ENCODE assay signal across 21 mouse cellular contexts in the genomic region with DNA sequence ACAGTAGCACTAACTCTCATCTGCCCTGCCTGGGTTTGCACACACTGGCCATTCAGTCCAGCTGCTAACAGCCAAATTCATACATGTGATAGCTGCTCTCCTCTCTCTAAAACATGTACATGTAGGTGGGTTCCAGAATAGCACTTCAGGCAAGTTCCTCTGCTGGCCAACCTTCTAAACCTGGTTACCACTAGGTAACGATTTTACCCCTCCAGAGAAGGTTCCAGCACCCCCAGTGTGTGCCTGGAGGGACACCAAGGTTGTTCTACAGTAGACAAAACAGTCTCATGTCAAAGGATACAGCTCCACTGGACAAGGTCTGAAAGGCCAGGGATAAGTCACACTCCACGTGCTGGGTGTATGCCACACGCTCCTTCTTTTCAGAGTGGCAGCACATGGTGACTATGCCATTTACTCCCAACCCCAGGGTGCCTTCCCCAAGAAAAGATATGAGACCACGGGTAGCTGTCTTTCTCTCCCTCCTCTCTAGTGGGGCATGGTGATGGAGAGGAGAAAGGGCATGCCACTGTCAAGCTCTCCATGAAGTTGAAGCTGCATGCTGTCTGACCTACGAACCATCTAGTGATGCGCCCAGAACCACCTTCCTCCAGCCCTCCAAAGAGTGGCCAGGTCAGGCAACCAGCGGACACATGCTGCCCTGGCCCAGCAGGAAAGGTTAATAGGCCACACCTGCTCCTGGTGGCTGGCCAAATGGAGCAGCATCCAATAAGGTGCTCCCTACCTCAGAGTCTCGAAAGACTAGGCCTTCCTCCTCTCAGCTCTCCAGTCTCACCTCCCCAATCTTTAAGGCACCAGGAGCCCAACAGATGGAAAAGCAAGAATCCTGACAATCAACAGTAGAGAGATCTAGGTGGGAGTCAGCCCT.
DNase-seq lines count a peak whose midpoint lies in the region; ATAC-seq and TF ChIP-seq lines count a peak whose summit lies in the region.
"Had no signal": no experiment of that assay in that cellular context is flagged by ENCODE, and none has a peak within 500 bp of the region (broad histone marks: within the 10 kb centered on the region; RNA-seq: fewer than 3 reads in every experiment).

No protein-coding gene starts in this region.

- WGBS in liver, postnatal 0 days (ENCODE audit: insufficient replicate concordance) = 77% methylated on average over 8 of the region's 8 CpGs
- WGBS in liver, embryonic 11.5 days = 82% methylated on average over 8 of the region's 8 CpGs
- WGBS in embryonic facial prominence, embryonic 10.5 days = 81% methylated on average over 8 of the region's 8 CpGs

- ATAC-seq in liver, postnatal 0 days = peak; percentile 54
- ATAC-seq in liver, embryonic 11.5 days (replicated peaks; ENCODE audit: low FRiP score) = no peak
- ATAC-seq: hindbrain, embryonic 16.5 days; intestine, postnatal 0 days; midbrain, embryonic 15.5 days had no signal

- no peaks in the 10 kb centered on the region for H3K9me3 ChIP-seq in liver, postnatal 0 days (ENCODE audit: low read length)
- no peaks in the 10 kb centered on the region for H3K9me3 ChIP-seq in liver, embryonic 11.5 days (ENCODE audit: control insufficient read depth, low read length)
- H3K9me3 ChIP-seq in embryonic facial prominence, embryonic 10.5 days = no peaks in the 10 kb centered on the region
- H3K9me3 ChIP-seq: heart, embryonic 10.5 days; liver, embryonic 13.5 days; lung, embryonic 15.5 days; midbrain, embryonic 15.5 days had no signal

- H3K4me3 ChIP-seq in gastrocnemius, adult 2 months = no peak overlapping the region; the same call in 1 of the 2 replicates
- no peak overlapping the region for H3K4me3 ChIP-seq in liver, postnatal 0 days (ENCODE audit: low read depth, low read length)
- no peak overlapping the region for H3K4me3 ChIP-seq in liver, embryonic 11.5 days (ENCODE audit: low read depth, low read length)
- no peak overlapping the region for H3K4me3 ChIP-seq in embryonic facial prominence, embryonic 10.5 days
- H3K4me3 ChIP-seq: heart, embryonic 10.5 days; liver, embryonic 13.5 days; lung, embryonic 15.5 days; midbrain, embryonic 15.5 days had no signal

- DNase-seq in gastrocnemius, adult 2 months = peak; percentile 69
- DNase-seq in gastrocnemius, adult 8-10 months (ENCODE audit: low spot score in 2 of 2) = no peak
- peak; percentile 58 for DNase-seq in kidney, adult 18-20 months
- DNase-seq in kidney, postnatal 4 days = no peak
- no peak for DNase-seq in liver, postnatal 0 days
- no peak for DNase-seq in liver, embryonic 11.5 days (ENCODE audit: low spot score)
- no peak for DNase-seq in embryonic facial prominence, embryonic 10.5 days (ENCODE audit: low spot score)
- DNase-seq in retina, postnatal 1 day = no peak
- DNase-seq: adrenal gland, postnatal 25 days; cerebellum, postnatal 36 days; gastrocnemius, postnatal 25 days; heart, postnatal 10 days; left cerebral cortex, postnatal 4 days; liver, embryonic 13.5 days; right cerebral cortex, adult 18-20 months had no signal

- no peak for TF ChIP-seq CTCF in gastrocnemius, adult 2 months (IDR thresholded peaks at IDR 0.05)
- TF ChIP-seq CTCF in liver, postnatal 0 days (IDR thresholded peaks at IDR 0.05; ENCODE audit: low read depth) = no peak

- peak overlapping the region; percentile 100 for H3K27ac ChIP-seq in gastrocnemius, adult 2 months
- no peak overlapping the region for H3K27ac ChIP-seq in liver, postnatal 0 days (ENCODE audit: low read depth)
- no peak overlapping the region for H3K27ac ChIP-seq in liver, embryonic 11.5 days (ENCODE audit: low read depth, low read length)
- H3K27ac ChIP-seq in embryonic facial prominence, embryonic 10.5 days (replicated peaks) = peak overlapping the region; percentile 5; the same call in 1 of the 2 replicates
- H3K27ac ChIP-seq: heart, embryonic 10.5 days; liver, embryonic 13.5 days; lung, embryonic 15.5 days had no signal

- H3K9ac ChIP-seq in liver, postnatal 0 days (replicated peaks) = no peak overlapping the region
- no peak overlapping the region for H3K9ac ChIP-seq in liver, embryonic 11.5 days (ENCODE audit: low read depth, low read length)
- H3K9ac ChIP-seq: liver, embryonic 13.5 days; lung, embryonic 15.5 days; midbrain, embryonic 15.5 days had no signal

- H3K4me1 ChIP-seq in liver, postnatal 0 days (ENCODE audit: insufficient read depth) = peaks cover 12% of the 10 kb centered on the region
- H3K4me1 ChIP-seq in liver, embryonic 11.5 days (replicated peaks; ENCODE audit: control insufficient read depth, insufficient read depth, low read length) = no peaks in the 10 kb centered on the region
- peaks cover 97% of the 10 kb centered on the region for H3K4me1 ChIP-seq in embryonic facial prominence, embryonic 10.5 days
- H3K4me1 ChIP-seq: liver, embryonic 13.5 days had no signal

- H3K27me3 ChIP-seq in liver, postnatal 0 days (ENCODE audit: insufficient read depth, low read length) = no peaks in the 10 kb centered on the region
- no peaks in the 10 kb centered on the region for H3K27me3 ChIP-seq in liver, embryonic 11.5 days (replicated peaks; ENCODE audit: control insufficient read depth, insufficient read depth, low read length)
- peaks cover 29% of the 10 kb centered on the region for H3K27me3 ChIP-seq in embryonic facial prominence, embryonic 10.5 days (replicated peaks; ENCODE audit: low read depth, poor library complexity, severe bottlenecking)
- H3K27me3 ChIP-seq: CH12.LX; liver, embryonic 13.5 days; midbrain, embryonic 15.5 days had no signal

- TF ChIP-seq EP300 in liver, postnatal 0 days (IDR thresholded peaks at IDR 0.05; ENCODE audit: low read depth) = no peak

- peaks cover 3% of the 10 kb centered on the region; the same call in 1 of the 2 replicates for H3K36me3 ChIP-seq in liver, postnatal 0 days (replicated peaks; ENCODE audit: insufficient read depth, low read length)
- H3K36me3 ChIP-seq in liver, embryonic 11.5 days (ENCODE audit: control insufficient read depth, insufficient read depth, low read length) = no peaks in the 10 kb centered on the region
- no peaks in the 10 kb centered on the region for H3K36me3 ChIP-seq in embryonic facial prominence, embryonic 10.5 days (replicated peaks)
- H3K36me3 ChIP-seq: heart, embryonic 10.5 days; liver, embryonic 13.5 days; lung, embryonic 15.5 days; midbrain, embryonic 15.5 days had no signal

- no peak overlapping the region for H3K4me2 ChIP-seq in liver, postnatal 0 days (ENCODE audit: low read depth, low read length)
- no peak overlapping the region for H3K4me2 ChIP-seq in liver, embryonic 11.5 days
- H3K4me2 ChIP-seq: liver, embryonic 13.5 days; lung, embryonic 15.5 days; midbrain, embryonic 15.5 days had no signal

- intact Hi-C loops in gastrocnemius, adult 2 months (cut with DNase I) = no loop called here

Comparison
In these comparisons a context has a peak if more than half of its experiments do, and no peak if none do; other contexts are left out.
1. DNase-seq: peak in gastrocnemius, adult 2 months (single experiment) and kidney, adult 18-20 months (single experiment); none in gastrocnemius, adult 8-10 months (0 of 2), kidney, postnatal 4 days (0 of 2), liver, postnatal 0 days (single experiment), liver, embryonic 11.5 days (single experiment), embryonic facial prominence, embryonic 10.5 days (single experiment) and retina, postnatal 1 day (single experiment).
2. H3K27ac ChIP-seq: peak in gastrocnemius, adult 2 months (single experiment) and embryonic facial prominence, embryonic 10.5 days (single experiment); none in liver, postnatal 0 days (single experiment) and liver, embryonic 11.5 days (single experiment).